Mouse (Mus musculus) effector memory CD4-positive, alpha-beta T cell, adult 7 months (primary cell): ENCODE measurements around the gene Olfr987. TPM values are rescaled to one million over a fixed set of nuclear protein-coding genes. Genes with fewer than 3 reads are reported as not detected.

Experiments used
- polyA plus RNA-seq: library from polyadenylated mRNA; unstranded; fragments of 100-300 nt; shearing (Covaris generic); gene quantifications from one replicate; pipeline ENCODE4 v1.2.1, GENCODE M21; 2017

Olfr987 gene
- polyA plus RNA-seq = not detected

DNA sequence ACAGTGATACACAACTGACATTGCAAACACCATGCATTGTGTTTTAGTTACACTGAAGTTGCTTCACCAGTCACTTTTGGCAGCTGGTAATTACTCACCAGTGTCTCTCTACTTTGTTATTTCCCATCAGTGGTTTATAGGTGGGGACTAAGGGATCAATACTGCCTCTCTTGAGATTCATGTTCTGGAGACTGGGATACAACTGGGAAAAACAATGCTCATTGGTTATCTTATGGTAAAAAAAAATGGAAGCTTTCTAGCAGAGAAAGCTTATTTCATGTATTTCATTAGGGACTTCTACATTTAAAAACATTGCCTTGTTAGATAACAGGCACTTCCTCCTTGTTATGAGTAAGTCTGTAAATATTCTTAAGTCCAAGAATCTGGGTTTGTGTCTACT is at the start of gene Olfr987:
TSS of gene Olfr987 (minus strand) at position 101 of the 400 bp plus-strand sequence.

DNA sequence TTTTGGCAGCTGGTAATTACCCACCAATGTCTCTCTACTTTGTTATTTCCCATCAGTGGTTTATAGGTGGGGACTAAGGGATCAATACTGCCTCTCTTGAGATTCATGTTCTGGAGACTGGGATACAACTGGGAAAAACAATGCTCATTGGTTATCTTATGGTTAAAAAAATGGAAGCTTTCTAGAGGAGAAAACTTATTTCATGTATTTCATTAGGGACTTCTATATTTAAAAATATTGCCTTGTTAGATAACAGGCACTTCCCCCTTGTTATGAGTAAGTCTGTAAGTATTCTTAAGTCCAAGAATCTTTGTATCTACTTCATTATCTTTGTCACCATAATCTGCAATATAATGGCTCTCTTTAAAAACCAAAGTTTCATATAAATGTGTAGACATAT is 24.0 kb upstream of the Olfr987 start, which contains the start of gene Olfr988:
TSS of gene Olfr988 (minus strand) at position 101 of the 400 bp plus-strand sequence.

Other genes with a start within 250 kb of the Olfr987 start
- gene Aplnr, start 203.1 kb downstream of the Olfr987 start, polyA plus RNA-seq = 0.43 TPM
- not detected for gene Lrrc55, start 142.1 kb downstream of the Olfr987 start, polyA plus RNA-seq
- not detected for gene Olfr988, start 23.9 kb upstream of the Olfr987 start, polyA plus RNA-seq
- not detected for gene Olfr992, start 70.2 kb upstream of the Olfr987 start, polyA plus RNA-seq
- not detected for gene Olfr993, start 75.6 kb upstream of the Olfr987 start, polyA plus RNA-seq
- gene Olfr994, start 97.1 kb upstream of the Olfr987 start, polyA plus RNA-seq = not detected
- gene Olfr995, start 104.3 kb upstream of the Olfr987 start, polyA plus RNA-seq = 0.29 TPM
- gene 4833423E24Rik, start 179.7 kb upstream of the Olfr987 start, polyA plus RNA-seq = not detected
- not detected for gene Olfr996, start 239.9 kb upstream of the Olfr987 start, polyA plus RNA-seq
- not detected for gene Olfr998, start 249.6 kb upstream of the Olfr987 start, polyA plus RNA-seq